Mouse (Mus musculus): ENCODE results near the gene Kremen1. TPM values are rescaled to one million over a fixed set of nuclear protein-coding genes. Genes with fewer than 3 reads are reported as not detected.

The Kremen1 gene
- total and polyA plus RNA-seq, 2 experiments, result 3.6 to 6.7 TPM

GRCm38 (mm10) chr11:5175141-5175540, 86.2 kb downstream of the Kremen1 start:
- TF ChIP-seq POLR2A (IDR thresholded peaks at IDR 0.05; ENCODE audit: extremely low read depth, insufficient read depth, low read length) (no peak), CTCF (IDR thresholded peaks at IDR 0.05; ENCODE audit: low read depth, low read length) (no peak)
- Histone ChIP-seq H3K27ac (replicated peaks; ENCODE audit: insufficient read depth, low read depth, low read length) (no peak overlapping the region), H3K36me3 (ENCODE audit: control insufficient read depth, insufficient read depth, low read length) (no peaks in the 10 kb centered on the region), H3K4me1 (ENCODE audit: control insufficient read depth, insufficient read depth, low read length) (no peaks in the 10 kb centered on the region; the same call in 1 of the 2 replicates), H3K27me3 (ENCODE audit: control insufficient read depth, insufficient read depth, low read length) (no peaks in the 10 kb centered on the region), H3K9ac (ENCODE audit: low read depth, low read length) (no peak overlapping the region), H3K4me3 (ENCODE audit: insufficient read depth, low read depth, low read length) (no peak overlapping the region), H3K79me2 (ENCODE audit: control insufficient read depth, insufficient read depth, low read length) (no peaks in the 10 kb centered on the region)
- WGBS, result 93% methylated on average over 7 of the region's 7 CpGs
- DNase-seq (ENCODE audit: extremely low read depth, low read depth, low spot score), result no peak

- Histone ChIP-seq H3K79me2 (ENCODE audit: control insufficient read depth, insufficient read depth, low read length) (no peaks in the 10 kb centered on the region), H3K4me3 (ENCODE audit: insufficient read depth, low read depth, low read length) (no peak overlapping the region), H3K27ac (replicated peaks; ENCODE audit: insufficient read depth, low read depth, low read length) (no peak overlapping the region), H3K9ac (ENCODE audit: low read depth, low read length) (no peak overlapping the region), H3K27me3 (ENCODE audit: control insufficient read depth, insufficient read depth, low read length) (no peaks in the 10 kb centered on the region), H3K36me3 (ENCODE audit: control insufficient read depth, insufficient read depth, low read length) (no peaks in the 10 kb centered on the region), H3K4me1 (ENCODE audit: control insufficient read depth, insufficient read depth, low read length) (no peaks in the 10 kb centered on the region)
- whole genome bisulfite sequencing, result 70% methylated on average over 3 of the region's 3 CpGs
- TF ChIP-seq CTCF (IDR thresholded peaks at IDR 0.05; ENCODE audit: low read depth, low read length) (no peak), POLR2A (IDR thresholded peaks at IDR 0.05; ENCODE audit: extremely low read depth, insufficient read depth, low read length) (no peak)
- no peak for DNase-seq (ENCODE audit: extremely low read depth, low read depth, low spot score)
These were observed 88.5 kb downstream of the Kremen1 start for GRCm38 (mm10) chr11:5172861-5173260.

- Histone ChIP-seq H3K27ac (replicated peaks; ENCODE audit: insufficient read depth, low read depth, low read length) (no peak overlapping the region), H3K27me3 (ENCODE audit: control insufficient read depth, insufficient read depth, low read length) (no peaks in the 10 kb centered on the region), H3K4me1 (ENCODE audit: control insufficient read depth, insufficient read depth, low read length) (no peaks in the 10 kb centered on the region), H3K9ac (ENCODE audit: low read depth, low read length) (no peak overlapping the region), H3K36me3 (ENCODE audit: control insufficient read depth, insufficient read depth, low read length) (no peaks in the 10 kb centered on the region), H3K4me3 (ENCODE audit: insufficient read depth, low read depth, low read length) (no peak overlapping the region), H3K79me2 (ENCODE audit: control insufficient read depth, insufficient read depth, low read length) (no peaks in the 10 kb centered on the region)
- WGBS, result 88% methylated on average over 9 of the region's 9 CpGs
- DNase-seq (ENCODE audit: extremely low read depth, low read depth, low spot score), result no peak
- no peak for TF ChIP-seq CTCF (IDR thresholded peaks at IDR 0.05; ENCODE audit: low read depth, low read length)
- no peak for TF ChIP-seq POLR2A (IDR thresholded peaks at IDR 0.05; ENCODE audit: extremely low read depth, insufficient read depth, low read length)
These were observed 94.0 kb downstream of the Kremen1 start for GRCm38 (mm10) chr11:5167311-5167710.

- no peak overlapping the region for H3K27ac ChIP-seq (replicated peaks; ENCODE audit: insufficient read depth, low read depth, low read length)
- H3K4me3 ChIP-seq (ENCODE audit: insufficient read depth, low read depth, low read length), result no peak overlapping the region
- H3K36me3 ChIP-seq (ENCODE audit: control insufficient read depth, insufficient read depth, low read length), result no peaks in the 10 kb centered on the region
- H3K9ac ChIP-seq (ENCODE audit: low read depth, low read length), result no peak overlapping the region
- WGBS, result 63% methylated on average over 8 of the region's 8 CpGs
- DNase-seq (ENCODE audit: extremely low read depth, low read depth, low spot score), result no peak
- H3K27me3 ChIP-seq (ENCODE audit: control insufficient read depth, insufficient read depth, low read length), result no peaks in the 10 kb centered on the region
- TF ChIP-seq POLR2A (IDR thresholded peaks at IDR 0.05; ENCODE audit: extremely low read depth, insufficient read depth, low read length), result no peak
- H3K4me1 ChIP-seq (ENCODE audit: control insufficient read depth, insufficient read depth, low read length), result no peaks in the 10 kb centered on the region
- no peaks in the 10 kb centered on the region for H3K79me2 ChIP-seq (ENCODE audit: control insufficient read depth, insufficient read depth, low read length)
These were observed 95.9 kb downstream of the Kremen1 start for GRCm38 (mm10) chr11:5165471-5165916.

- Histone ChIP-seq H3K9ac (ENCODE audit: low read depth, low read length) (no peak overlapping the region), H3K36me3 (ENCODE audit: control insufficient read depth, insufficient read depth, low read length) (no peaks in the 10 kb centered on the region), H3K4me1 (ENCODE audit: control insufficient read depth, insufficient read depth, low read length) (no peaks in the 10 kb centered on the region), H3K79me2 (ENCODE audit: control insufficient read depth, insufficient read depth, low read length) (no peaks in the 10 kb centered on the region), H3K27ac (replicated peaks; ENCODE audit: insufficient read depth, low read depth, low read length) (no peak overlapping the region), H3K4me3 (ENCODE audit: insufficient read depth, low read depth, low read length) (no peak overlapping the region), H3K27me3 (ENCODE audit: control insufficient read depth, insufficient read depth, low read length) (no peaks in the 10 kb centered on the region)
- DNase-seq (ENCODE audit: extremely low read depth, low read depth, low spot score), result no peak
- TF ChIP-seq POLR2A (IDR thresholded peaks at IDR 0.05; ENCODE audit: extremely low read depth, insufficient read depth, low read length), result no peak
- TF ChIP-seq CTCF (IDR thresholded peaks at IDR 0.05; ENCODE audit: low read depth, low read length), result no peak
- 68% methylated on average over 8 of the region's 8 CpGs for WGBS
These were observed 97.0 kb downstream of the Kremen1 start for GRCm38 (mm10) chr11:5164310-5164709.

GRCm38 (mm10) chr11:5163421-5163820, 97.9 kb downstream of the Kremen1 start:
- Histone ChIP-seq H3K4me1 (ENCODE audit: control insufficient read depth, insufficient read depth, low read length) (no peaks in the 10 kb centered on the region), H3K9ac (ENCODE audit: low read depth, low read length) (no peak overlapping the region), H3K27ac (replicated peaks; ENCODE audit: insufficient read depth, low read depth, low read length) (no peak overlapping the region), H3K27me3 (ENCODE audit: control insufficient read depth, insufficient read depth, low read length) (no peaks in the 10 kb centered on the region), H3K79me2 (ENCODE audit: control insufficient read depth, insufficient read depth, low read length) (no peaks in the 10 kb centered on the region), H3K4me3 (ENCODE audit: insufficient read depth, low read depth, low read length) (no peak overlapping the region), H3K36me3 (ENCODE audit: control insufficient read depth, insufficient read depth, low read length) (no peaks in the 10 kb centered on the region)
- WGBS, result 93% methylated on average over 8 of the region's 8 CpGs
- no peak for TF ChIP-seq CTCF (IDR thresholded peaks at IDR 0.05; ENCODE audit: low read depth, low read length)
- no peak for DNase-seq (ENCODE audit: extremely low read depth, low read depth, low spot score)

Data from liver, adult 2 months (tissue).